Mouse (Mus musculus): ENCODE results near the gene E2f8.

DNA sequence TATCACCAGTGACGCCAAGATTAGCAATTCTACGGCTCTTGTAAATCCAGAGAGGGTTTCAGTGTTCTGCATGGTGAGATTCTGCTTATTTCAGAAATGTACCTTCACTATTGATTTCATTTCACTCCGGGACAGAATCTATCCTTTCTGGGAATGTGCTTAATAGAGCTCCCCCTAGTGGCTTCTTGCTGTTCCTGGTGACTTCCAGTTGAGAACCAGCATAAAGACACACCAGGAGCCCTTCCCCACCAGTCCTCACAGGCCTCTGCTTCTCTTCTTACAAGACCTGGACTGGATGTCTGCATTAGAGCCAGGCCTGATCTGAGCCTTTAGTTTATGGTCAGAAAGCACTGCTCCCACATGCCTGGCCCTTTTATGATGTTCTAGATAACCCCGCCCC, 4.9 kb downstream of the E2f8 start:
- TF ChIP-seq CTCF (IDR thresholded peaks at IDR 0.05 in 2 of 3, conservative IDR thresholded peaks at IDR 0.05 in 1 of 3; ENCODE audit: control insufficient read depth in 1 of 3, insufficient read depth in 1 of 3, low read depth in 2 of 3, low read length in 3 of 3, poor library complexity in 1 of 3, severe bottlenecking in 1 of 3) (peak; percentile 61 to 88 (median 80)), ZC3H11A (IDR thresholded peaks at IDR 0.05; ENCODE audit: low read depth, low read length) (peak; percentile 34), POLR2A (IDR thresholded peaks at IDR 0.05; ENCODE audit: control insufficient read depth in 1 of 2, insufficient read depth in 1 of 2, low read depth in 1 of 2, low read length in 2 of 2, poor library complexity in 1 of 2) (no peak), CHD2 (IDR thresholded peaks at IDR 0.05; ENCODE audit: low read length) (no peak), SIN3A (IDR thresholded peaks at IDR 0.05; ENCODE audit: low read length) (0 out of 2 replicates have a peak, but pooled peaks have one; percentile 25)

Measured in MEL (cell line).